Mouse (Mus musculus): Measurements from ENCODE around the gene Sapcd1.
"Not testable (repeated sequence)": the region's sequence is repeated elsewhere in the genome, so short reads cannot be mapped to it uniquely, and the experiment has no call there.

Gene Sapcd1

DNA sequence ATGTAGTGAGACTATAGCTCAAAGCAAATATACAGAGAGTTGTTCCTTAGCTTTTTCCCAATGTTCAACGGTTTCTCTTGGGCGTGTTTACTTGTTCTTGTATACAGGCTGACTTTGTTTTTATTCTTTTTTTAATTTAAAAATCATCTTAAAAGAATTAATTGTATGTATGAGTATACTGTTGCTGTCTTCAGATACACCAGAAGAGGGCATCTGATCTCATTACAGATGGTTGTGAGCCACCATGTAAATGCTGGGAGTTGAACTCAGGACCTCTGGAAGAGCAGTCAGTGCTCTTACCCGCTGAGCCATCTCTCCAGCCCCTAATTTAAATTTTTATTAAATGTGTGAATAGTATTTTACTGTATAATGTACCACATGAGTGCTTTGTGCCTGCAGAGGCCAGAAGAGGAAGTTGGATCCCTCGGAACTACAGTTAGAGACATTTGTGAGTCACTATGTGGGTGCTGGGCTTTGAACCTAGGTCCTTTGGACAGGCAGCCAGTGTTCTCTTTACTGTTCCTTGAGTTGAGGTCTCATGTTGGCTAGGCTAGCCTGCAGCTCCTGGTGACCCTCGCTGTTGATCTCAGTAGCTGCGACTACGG, 20.3 kb downstream of the Sapcd1 start:
- DNase-seq (ENCODE audit: low read depth, low spot score) = no peak

DNA sequence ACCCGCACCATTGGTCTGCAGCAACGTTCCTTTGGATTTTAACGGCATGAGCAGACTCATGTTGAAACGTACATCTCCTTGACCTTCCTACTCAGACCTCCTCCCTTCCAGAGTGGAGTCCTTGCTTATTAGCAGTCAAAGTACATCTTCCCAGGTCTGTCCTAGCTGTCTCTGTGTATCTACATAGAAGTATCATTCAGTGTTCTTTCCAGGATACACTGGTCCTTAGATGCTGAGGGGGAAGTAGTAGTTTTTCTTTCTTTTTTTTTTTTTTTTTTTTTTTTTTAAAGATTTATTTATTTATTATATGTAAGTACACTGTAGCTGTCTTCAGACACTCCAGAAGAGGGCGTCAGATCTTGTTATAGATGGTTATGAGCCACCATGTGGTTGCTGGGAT, 21.9 kb downstream of the Sapcd1 start:
- not testable (repeated sequence) for DNase-seq (ENCODE audit: low read depth, low spot score)

DNA sequence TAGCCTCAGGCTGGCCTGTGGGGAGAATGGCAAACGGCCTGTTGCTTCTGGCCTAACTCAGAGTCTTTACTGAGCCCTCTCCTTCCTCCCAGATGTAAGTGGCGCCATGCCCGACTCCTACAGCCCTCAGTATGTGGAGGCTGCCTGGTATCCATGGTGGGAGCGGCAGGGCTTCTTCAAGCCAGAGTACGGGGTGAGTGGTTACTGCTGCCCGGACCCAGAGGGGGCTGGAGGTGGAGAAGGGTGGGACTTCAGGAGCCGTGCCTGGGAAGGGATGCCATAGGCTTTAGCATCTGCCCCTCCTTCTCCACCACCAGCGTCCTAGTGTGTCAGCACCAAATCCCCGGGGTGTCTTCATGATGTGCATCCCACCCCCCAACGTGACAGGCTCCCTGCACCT, 22.7 kb downstream of the Sapcd1 start:
- DNase-seq (ENCODE audit: low read depth, low spot score) = no peak

DNA sequence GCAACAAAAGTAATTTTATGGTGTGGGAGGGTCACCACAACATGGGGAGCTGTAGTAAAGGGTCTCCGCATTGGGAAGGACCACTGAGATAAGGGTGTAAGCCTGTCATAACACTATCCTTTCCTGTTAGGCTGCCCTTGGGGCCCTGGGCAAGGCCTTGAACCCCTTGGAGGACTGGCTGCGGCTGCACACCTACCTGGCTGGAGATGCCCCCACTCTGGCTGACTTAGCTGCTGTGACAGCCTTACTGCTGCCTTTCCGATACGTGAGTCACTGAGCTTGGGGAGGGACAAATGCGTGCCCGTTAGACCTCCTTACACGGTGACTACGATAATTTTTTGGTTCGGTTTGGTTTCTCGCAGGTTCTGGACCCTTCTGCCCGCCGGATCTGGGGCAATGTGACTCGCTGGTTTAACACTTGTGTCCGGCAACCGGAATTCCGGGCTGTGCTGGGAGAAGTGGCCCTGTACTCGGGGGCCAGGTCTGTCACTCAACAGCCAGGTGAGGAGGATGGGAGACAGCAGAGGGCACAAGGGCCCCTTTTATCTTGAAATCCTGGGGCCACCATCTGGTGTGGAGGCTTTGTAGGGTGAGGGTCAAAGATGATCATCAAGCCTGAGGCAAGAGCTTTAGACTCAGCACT, 23.6 kb downstream of the Sapcd1 start:
- no peak for DNase-seq (ENCODE audit: low read depth, low spot score)

DNA sequence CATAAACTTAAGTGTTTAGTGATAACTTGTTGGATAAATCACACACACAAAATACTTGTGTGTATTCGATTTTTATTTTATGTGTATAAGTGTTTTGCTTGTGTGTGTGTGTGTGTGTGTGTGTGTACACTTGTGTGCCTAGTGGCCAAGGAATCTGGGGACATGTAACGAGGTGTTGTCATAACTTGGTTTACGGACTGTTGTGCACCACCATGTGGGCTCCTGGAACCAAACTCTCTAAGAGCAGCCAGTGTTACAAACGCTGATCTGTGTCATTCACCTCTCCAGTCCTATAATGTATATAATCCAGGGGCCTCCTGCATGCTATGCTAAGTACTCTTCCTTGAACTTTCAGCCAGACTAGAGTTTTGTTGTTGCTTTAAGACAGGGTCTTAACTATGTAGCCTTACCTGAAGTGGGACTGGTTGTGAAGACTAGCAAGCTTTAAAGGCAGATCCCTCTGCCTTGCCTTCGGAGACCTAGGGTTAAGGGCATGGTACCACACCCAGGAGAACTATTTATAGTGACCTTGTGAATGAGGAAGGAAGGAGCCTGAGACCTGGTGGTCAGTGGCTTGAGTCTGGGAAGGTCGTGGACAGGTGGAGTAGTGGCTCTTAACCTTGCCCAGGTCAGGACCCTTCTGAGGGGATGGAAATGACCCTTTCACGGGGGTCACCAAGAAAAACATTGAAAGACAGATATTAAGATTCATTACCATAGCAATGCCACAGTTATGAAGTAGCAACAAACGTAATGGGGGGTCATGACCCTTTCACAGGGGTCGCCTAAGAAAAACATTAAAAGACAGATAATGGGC, 24.6 kb downstream of the Sapcd1 start:
- DNase-seq (ENCODE audit: low read depth, low spot score) = no peak

DNA sequence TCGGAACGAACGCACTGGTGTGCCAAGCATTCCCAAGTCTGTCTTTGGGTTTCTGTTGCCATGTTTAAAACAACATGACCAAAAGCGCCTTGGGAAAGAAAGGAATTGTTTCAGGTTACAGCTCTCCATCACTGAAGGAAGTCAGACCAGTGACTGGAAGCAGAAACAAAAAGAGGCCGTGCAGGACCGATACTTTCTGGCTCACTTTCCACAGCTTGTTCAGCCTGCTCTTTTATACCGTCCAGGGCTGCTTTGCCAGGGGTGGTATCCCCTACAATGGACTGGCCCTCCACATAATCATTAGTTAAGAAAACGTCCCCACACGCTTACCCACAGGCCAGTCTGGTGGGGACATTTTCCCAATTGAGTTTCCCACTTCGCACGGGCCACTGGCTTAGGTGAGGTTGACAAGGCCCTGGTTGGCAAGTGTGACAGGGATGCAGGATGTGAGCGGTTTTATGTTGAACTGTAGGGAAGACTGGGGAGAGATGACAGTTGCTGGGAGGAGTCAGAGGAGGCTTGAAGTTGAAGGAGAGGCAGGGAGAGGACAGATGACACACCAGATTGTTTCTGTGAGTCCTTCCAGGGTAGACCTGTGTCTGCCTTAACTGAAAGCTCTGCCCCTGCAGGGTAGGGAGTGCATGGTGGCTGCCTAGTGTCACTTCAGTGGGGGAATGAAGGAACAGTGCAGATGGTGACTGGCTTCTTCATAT, 25.5 kb downstream of the Sapcd1 start:
- DNase-seq (ENCODE audit: low read depth, low spot score) = no peak

DNA sequence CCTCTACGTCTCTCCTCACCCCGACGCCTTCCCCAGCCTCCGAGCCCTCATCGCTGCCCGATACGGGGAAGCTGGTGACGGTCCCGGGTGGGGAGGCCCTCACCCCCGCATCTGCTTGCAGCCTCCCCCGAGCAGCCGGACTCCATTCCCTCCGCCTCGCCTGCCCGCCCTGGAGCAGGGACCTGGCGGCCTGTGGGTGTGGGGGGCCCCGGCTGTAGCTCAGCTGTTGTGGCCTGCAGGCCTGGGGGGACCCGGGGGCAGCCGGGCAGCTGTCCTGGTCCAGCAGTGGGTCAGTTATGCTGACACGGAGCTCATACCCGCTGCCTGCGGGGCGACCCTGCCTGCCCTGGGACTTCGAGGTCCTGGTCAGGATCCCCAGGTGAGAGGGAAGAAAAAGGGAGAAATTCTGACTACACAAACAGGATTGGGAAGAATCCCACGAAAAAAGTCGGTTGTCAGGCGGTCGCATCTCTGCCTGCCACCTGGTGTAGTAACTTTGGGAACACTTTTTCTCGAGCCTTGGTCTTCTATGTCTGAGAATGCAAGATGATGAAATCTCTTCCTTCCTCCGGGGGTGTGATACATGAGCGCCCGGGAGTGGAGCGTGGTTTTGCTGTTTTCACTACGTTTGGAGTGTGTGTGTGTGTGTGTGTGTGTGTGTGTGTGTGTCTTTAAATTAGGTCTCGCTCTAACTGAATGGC, 26.2 kb downstream of the Sapcd1 start:
- DNase-seq (ENCODE audit: low read depth, low spot score) = no peak

DNA sequence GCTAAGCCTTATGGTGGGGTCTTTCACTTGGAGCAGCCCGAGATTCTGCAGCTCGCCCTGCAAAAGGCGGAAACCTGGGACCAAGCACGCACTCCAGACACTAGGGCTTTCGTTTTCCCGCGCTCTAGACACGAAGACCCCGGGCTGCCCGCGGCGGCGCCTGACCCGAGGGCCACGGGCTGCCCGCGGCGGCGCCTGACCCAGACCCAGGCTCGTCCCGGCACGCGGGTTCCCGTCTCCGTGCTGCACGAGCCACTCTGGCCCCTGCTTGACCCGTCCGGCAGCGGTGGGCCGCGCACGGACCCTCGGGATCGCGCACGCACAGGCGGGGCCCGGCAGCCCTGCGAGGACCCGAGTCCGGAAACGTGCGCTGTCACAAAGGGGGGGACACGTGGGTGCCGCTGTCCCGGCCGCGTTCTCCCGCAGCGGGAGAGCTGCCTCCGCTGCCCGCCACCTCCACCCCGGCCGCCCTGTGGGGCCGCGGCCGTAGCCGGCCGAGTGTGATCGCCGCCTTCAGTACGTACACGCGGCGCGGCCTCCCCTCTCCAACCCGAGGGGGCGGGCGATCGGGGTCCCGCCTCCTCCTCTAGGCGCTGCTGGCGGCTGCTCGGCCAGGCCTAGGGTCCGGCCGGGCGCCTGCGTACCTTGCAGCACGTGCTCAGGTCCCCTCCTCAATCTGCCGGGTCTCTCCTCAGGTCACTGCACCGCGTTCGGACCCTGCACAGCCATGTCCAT, 26.9 kb downstream of the Sapcd1 start, which contains the start of gene Vars:
Gene Vars, plus strand, starts transcription at position 271 of the 735 bp plus-strand sequence.
- DNase-seq (ENCODE audit: low read depth, low spot score) = peak; percentile 81

DNA sequence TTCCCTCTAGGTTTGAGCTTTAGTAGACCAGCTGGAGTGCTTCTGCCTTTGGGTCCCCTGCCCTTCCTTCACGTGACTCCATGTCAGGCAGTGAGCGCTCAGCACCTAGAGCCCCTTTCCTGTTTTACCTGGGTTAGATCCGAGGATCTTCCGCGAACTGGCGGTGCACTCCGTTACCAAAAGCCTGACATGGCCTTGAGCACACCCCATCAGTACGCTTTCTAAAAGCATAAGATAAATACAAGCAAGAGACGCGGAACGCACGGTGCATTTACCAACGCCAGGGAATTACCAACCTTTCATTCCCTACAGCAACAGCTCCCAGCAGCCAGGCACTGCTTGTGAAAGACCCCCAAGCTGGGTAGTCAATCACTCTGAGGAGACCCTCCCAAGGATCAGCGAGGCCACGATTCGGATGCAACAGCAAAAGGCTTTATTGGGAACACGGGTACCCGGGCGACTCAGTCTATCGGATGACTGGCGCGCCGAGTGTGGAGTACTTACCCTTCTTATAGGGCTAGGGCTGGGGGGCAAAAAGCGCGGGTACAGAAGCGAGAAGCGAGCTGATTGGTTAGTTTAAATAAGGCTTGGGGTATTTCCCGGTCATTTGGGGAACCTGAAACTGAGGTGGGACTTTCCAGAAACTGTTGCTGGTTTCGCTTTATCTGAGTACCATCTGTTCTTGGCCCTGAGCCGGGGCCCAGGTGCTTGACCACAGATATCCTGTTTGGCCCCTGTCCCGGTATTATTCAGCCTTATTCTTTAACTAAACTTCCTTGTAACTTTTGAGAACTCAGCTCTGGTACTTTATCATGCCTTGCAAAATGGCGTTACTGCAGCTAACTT, 27.7 kb downstream of the Sapcd1 start:
- not testable (repeated sequence) for DNase-seq (ENCODE audit: low read depth, low spot score)

DNA sequence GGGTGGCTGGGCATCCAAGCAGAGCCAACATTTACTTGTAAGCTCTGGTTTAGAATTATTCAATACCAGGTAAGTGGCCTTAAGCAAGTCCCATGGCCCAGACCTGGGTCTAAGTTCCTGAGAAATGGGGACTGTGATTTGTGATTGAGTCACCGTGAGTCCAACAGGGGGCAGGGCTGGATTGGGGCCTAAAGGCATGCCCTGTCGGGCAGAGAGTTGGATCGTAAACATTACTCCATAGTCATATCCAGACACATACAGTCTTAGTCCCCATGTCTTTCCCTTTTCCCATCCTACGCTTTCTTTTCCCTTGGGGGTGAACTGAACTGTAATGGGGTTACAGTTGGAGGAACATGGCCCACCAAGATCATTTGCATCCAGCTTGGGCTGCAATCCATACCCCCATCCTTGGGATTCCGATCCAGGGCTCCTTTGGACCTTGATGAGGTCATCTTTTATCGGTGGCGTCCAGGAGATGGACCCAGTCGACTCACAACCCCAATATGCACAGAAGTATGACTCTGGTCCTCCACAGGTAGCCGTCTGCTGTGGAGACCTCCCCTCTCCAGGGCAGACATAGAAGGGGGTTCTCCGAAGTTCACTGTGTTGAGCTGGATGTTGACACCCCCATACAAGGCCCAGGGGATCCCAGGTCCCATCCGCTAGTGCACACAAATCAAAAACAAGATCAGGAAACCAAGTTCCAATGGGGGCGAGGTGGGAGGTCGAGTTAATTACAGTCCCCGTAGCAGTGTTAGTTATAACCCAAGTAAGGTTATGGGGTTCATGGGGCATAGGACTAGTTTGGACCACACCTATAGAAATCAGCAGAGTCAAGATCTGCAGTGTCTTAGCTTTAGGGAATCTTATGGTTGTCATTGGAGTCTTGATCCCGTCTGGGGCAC, 29.0 kb downstream of the Sapcd1 start:
- no peak for DNase-seq (ENCODE audit: low read depth, low spot score)

DNA sequence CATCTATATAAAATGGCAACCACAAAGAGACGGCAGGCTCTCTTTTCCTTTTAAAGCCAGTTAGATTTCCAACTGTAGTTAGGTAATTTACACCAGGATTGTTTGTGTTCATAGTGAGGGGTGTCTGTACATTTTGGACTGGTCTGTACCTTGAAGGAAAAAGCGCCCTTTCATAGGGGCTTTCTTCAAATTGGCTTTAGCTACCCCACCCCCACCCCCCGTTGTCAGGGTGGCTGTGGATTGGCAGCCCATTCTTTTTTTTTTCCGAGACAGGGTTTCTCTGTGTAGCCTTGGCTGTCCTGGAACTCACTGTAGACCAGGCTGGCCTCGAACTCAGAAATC, 30.7 kb downstream of the Sapcd1 start:
- no peak for DNase-seq (ENCODE audit: low read depth, low spot score)

DNA sequence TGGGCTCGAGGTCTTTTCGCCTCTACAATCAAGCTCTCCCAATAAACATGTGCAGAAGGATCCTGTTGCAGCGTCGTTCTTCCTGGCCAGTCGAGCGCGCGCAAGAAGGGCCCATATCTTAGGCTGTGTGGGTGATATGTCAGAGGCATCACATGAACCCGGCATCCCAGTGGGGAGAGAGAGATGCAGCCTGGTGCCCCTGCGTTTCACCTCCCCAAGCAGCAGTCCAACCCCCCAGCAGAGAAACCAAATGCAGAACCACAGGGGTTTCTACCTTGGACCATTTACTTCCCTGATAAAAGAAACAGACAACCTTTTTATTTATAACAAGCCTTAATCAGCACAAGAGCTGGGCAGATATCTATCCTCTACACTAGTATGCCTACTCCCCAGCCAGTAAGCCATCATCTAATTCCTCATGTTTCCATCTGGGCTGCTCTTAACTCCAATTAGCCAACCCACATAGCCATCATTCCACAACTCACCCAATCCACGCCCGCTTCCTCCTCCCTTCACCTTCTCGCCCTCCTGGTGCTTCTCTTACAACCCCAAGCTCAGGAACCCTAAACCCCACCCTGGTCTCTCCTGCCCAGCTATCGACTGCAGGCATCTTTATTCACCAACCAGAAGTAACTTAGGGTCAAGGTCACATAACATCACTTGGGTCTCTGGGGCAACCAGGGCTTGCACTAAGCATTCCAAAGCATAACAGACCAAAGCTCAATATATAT, 31.2 kb downstream of the Sapcd1 start:
- no peak for DNase-seq (ENCODE audit: low read depth, low spot score)

DNA sequence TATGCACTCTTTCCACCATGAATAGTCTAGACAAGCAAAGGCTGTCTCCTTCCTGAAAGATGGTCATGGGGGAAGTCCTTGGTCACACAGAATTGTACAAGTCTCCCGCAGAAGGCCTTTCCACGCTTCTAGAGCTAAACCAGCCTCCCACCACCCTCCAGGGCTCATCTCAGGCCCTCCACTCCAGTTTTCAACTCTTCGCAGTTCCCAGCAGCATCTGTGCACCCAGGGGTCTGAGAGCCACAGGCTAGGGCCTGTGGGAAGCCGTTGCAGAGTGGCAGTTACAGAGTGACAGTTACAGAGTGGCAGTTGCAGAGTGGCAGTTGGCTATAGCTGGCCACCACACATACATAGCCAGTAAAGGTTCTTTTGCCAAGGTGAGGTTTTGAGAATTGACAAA, 31.9 kb downstream of the Sapcd1 start:
- not testable (repeated sequence) for DNase-seq (ENCODE audit: low read depth, low spot score)

DNA sequence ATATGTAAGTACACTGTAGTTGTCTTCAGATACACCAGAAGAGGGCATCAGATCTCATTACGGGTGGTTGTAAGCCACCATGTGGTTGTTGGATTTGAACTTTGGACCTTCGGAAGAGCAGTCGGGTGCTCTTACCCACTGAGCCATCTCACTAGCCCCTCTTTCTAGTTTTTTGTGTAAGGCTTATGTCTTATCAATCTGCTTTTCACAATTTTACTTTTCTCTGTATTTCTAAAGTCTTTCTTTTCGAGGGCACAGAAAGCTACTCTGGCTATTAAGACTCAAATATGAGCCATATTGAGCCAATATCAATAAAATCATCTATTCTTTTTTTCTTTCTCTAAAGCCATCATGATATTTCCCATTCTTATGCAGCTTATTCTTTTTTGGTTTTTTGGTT, 32.6 kb downstream of the Sapcd1 start:
- DNase-seq (ENCODE audit: low read depth, low spot score) = not testable (repeated sequence)

DNA sequence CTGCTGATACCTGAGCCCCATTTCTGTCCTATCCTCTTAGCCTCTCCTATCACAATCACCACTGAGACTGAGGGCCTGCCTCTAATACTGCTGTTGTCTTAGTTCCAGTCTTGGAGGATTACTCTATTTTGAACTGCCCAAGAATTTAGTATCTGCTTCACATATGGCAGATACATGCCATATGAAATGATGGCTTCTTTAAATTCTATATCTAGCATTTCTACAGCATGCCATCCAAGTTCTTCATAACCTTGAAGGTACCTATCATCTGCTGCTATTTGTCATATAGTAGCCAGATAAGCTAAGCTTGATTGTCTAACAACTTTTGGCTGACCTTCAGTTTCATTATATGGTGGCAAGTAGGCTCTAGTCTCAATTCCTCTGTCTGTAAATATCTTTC, 33.1 kb downstream of the Sapcd1 start:
- DNase-seq (ENCODE audit: low read depth, low spot score) = no peak

DNA sequence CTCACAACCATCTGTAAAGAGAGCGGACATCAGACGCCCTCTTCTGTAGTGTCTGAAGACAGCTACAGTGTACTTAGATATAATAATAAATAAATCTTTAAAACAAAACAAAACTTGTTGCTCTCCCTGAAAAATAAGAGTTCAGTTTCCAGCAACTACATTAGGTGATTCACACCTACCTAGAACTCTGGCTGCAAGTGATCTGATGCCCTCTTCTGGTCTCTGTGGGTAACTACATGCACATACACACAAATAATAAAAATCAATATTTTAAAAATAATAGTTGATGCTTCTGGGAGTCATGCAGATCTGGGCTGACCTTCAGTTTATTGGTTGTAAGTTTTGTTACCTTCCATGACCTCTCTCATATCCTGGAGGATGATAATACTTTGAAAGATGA, 43.6 kb downstream of the Sapcd1 start:
- DNase-seq (ENCODE audit: low read depth, low spot score) = no peak

DNA sequence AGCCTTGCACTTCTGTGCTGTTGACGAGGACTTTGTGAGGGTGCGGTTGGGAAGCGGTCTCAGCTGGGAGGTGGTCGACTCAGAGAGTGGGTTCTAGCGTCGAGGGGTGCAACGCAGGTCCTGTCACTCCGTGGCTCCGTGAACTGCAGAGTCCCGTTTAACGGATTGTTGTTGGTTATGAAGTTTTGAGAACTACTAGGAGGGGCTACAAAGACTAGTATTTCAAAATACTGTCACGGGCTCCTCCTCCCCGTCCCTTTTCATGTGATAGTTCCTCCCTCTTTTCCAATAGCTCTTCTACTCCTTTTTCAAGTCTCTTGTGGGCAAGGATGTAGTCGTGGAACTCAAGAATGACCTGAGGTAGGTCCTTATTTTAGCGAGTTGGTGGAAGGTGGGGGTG, 45.5 kb downstream of the Sapcd1 start:
- no peak for DNase-seq (ENCODE audit: low read depth, low spot score)

DNA sequence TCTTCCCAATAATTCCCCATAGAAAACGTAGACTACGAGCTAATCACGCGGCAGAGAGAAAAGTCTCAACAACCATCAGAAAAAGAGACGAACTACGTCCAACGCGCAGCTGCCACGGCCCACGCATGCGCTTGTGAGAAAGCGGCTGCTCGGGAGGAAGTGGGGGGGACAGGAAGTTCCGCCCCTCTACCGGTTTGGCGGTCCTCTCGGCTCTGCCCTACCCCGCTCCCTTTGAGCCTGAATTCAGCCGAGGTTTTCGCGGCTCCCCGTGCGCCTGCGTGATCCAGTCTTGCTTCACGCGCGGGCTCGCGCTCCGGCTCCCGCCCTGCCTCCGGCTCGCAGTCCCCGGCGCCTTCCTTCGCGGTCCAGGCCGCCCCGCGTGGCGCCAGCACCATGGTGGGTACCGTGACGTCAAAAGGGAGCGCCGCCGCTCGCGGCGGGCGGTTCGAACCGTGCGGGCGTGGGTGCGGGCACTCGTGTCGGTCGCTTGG, 46.1 kb downstream of the Sapcd1 start, which contains the start of gene Lsm2:
Gene Lsm2, plus strand, starts transcription at position 173 of the 491 bp plus-strand sequence.
- peak; percentile 87 for DNase-seq (ENCODE audit: low read depth, low spot score)
